Mouse (Mus musculus): ENCODE measurements at regions not wholly inside any gene's neighbourhood (a gene's known extent, or its start where the extent isn't known, plus 50 kb on each side); places are given as distances from the start of the nearest gene placed in this dataset.
A peak's percentile ranks its signal among the peaks of the same experiment; 100 is the strongest.
"Not testable (repeated sequence)": the region's sequence is repeated elsewhere in the genome, so short reads cannot be mapped to it uniquely, and the experiment has no call there.

GRCm38 (mm10) chr10:108111398-108111797, 50.6 kb upstream of the Ppp1r12a start:
- no peak for ATAC-seq (ENCODE audit: poor library complexity, severe bottlenecking)

- ATAC-seq (ENCODE audit: poor library complexity, severe bottlenecking) = no peak
Observed at GRCm38 (mm10) chr10:108110891-108111290, 51.1 kb upstream of the Ppp1r12a start.

- ATAC-seq (ENCODE audit: poor library complexity, severe bottlenecking) = no peak
Observed at GRCm38 (mm10) chr10:108110197-108110596, 51.8 kb upstream of the Ppp1r12a start.

GRCm38 (mm10) chr10:108108500-108108899, 53.5 kb upstream of the Ppp1r12a start:
- ATAC-seq (ENCODE audit: poor library complexity, severe bottlenecking) = not testable (repeated sequence)

GRCm38 (mm10) chr10:108101521-108101920, 60.5 kb upstream of the Ppp1r12a start:
- ATAC-seq (ENCODE audit: poor library complexity, severe bottlenecking) = no peak

GRCm38 (mm10) chr10:108093043-108093442, 69.0 kb upstream of the Ppp1r12a start:
- ATAC-seq (ENCODE audit: poor library complexity, severe bottlenecking) = no peak

- ATAC-seq (ENCODE audit: poor library complexity, severe bottlenecking) = peak; percentile 65
Observed at GRCm38 (mm10) chr10:108089375-108089981, 72.5 kb upstream of the Ppp1r12a start.

GRCm38 (mm10) chr10:108088883-108089282, 73.1 kb upstream of the Ppp1r12a start:
- 0 out of 2 replicates have a peak, but pooled peaks have one; percentile 7 for ATAC-seq (ENCODE audit: poor library complexity, severe bottlenecking)

GRCm38 (mm10) chr10:108088209-108088608, 73.8 kb upstream of the Ppp1r12a start:
- ATAC-seq (ENCODE audit: poor library complexity, severe bottlenecking) = no peak

- no peak for ATAC-seq (ENCODE audit: poor library complexity, severe bottlenecking)
Observed at GRCm38 (mm10) chr10:108083220-108083619, 78.8 kb upstream of the Ppp1r12a start.

GRCm38 (mm10) chr10:108075144-108075543, 86.8 kb upstream of the Ppp1r12a start:
- ATAC-seq (ENCODE audit: poor library complexity, severe bottlenecking) = no peak

GRCm38 (mm10) chr10:108073828-108074227, 88.2 kb upstream of the Ppp1r12a start:
- ATAC-seq (ENCODE audit: poor library complexity, severe bottlenecking) = 0 out of 2 replicates have a peak, but pooled peaks have one; percentile 47

- no peak for ATAC-seq (ENCODE audit: poor library complexity, severe bottlenecking)
Observed at GRCm38 (mm10) chr10:108072211-108072610, 89.8 kb upstream of the Ppp1r12a start.

GRCm38 (mm10) chr10:108071424-108071823, 90.6 kb upstream of the Ppp1r12a start:
- no peak for ATAC-seq (ENCODE audit: poor library complexity, severe bottlenecking)

GRCm38 (mm10) chr10:108067723-108068122, 94.3 kb upstream of the Ppp1r12a start:
- no peak for ATAC-seq (ENCODE audit: poor library complexity, severe bottlenecking)

GRCm38 (mm10) chr10:108066241-108066640, 95.8 kb upstream of the Ppp1r12a start:
- ATAC-seq (ENCODE audit: poor library complexity, severe bottlenecking) = no peak

- ATAC-seq (ENCODE audit: poor library complexity, severe bottlenecking) = no peak
Observed at GRCm38 (mm10) chr10:108061813-108062435, 100.1 kb upstream of the Ppp1r12a start.

- ATAC-seq (ENCODE audit: poor library complexity, severe bottlenecking) = no peak
Observed at GRCm38 (mm10) chr10:108060554-108060953, 101.4 kb upstream of the Ppp1r12a start.

- ATAC-seq (ENCODE audit: poor library complexity, severe bottlenecking) = no peak
Observed at GRCm38 (mm10) chr10:108051637-108052036, 110.4 kb upstream of the Ppp1r12a start.

GRCm38 (mm10) chr10:108048426-108048825, 113.6 kb upstream of the Ppp1r12a start:
- no peak for ATAC-seq (ENCODE audit: poor library complexity, severe bottlenecking)

GRCm38 (mm10) chr10:108043519-108043918, 118.5 kb upstream of the Ppp1r12a start:
- ATAC-seq (ENCODE audit: poor library complexity, severe bottlenecking) = peak; percentile 59

GRCm38 (mm10) chr10:108040027-108040426, 122.0 kb upstream of the Ppp1r12a start:
- ATAC-seq (ENCODE audit: poor library complexity, severe bottlenecking) = no peak
